Mouse (Mus musculus): ENCODE results near the gene Dab2ip.
A peak's percentile ranks its signal among the peaks of the same experiment; 100 is the strongest.

The Dab2ip gene

GRCm38 (mm10) chr2:35654795-35655194 lies 96.7 kb downstream of the Dab2ip start:
- DNase-seq (ENCODE audit: low spot score in 2 of 2) = no peak

- no peak for DNase-seq (ENCODE audit: low spot score in 2 of 2)
Measured at GRCm38 (mm10) chr2:35655996-35656395, 97.9 kb downstream of the Dab2ip start.

- no peak for DNase-seq (ENCODE audit: low spot score in 2 of 2)
Measured at GRCm38 (mm10) chr2:35658311-35658710, 100.2 kb downstream of the Dab2ip start.

GRCm38 (mm10) chr2:35659578-35660194 lies 101.6 kb downstream of the Dab2ip start:
- no peak for DNase-seq (ENCODE audit: low spot score in 2 of 2)

GRCm38 (mm10) chr2:35660953-35661374 lies 102.9 kb downstream of the Dab2ip start:
- peak; percentile 65 to 78 for DNase-seq (ENCODE audit: low spot score in 2 of 2)

- DNase-seq (ENCODE audit: low spot score in 2 of 2) = peak; percentile 48 to 70
Measured at GRCm38 (mm10) chr2:35661454-35662000, 103.5 kb downstream of the Dab2ip start.

- DNase-seq (ENCODE audit: low spot score in 2 of 2) = peak; percentile 52 to 71
Measured at GRCm38 (mm10) chr2:35662001-35662491, 104.0 kb downstream of the Dab2ip start.

- no peak for DNase-seq (ENCODE audit: low spot score in 2 of 2)
Measured at GRCm38 (mm10) chr2:35662738-35663550, 104.9 kb downstream of the Dab2ip start.

- DNase-seq (ENCODE audit: low spot score in 2 of 2) = no peak
Measured at GRCm38 (mm10) chr2:35667746-35668145, 109.7 kb downstream of the Dab2ip start.

GRCm38 (mm10) chr2:35669217-35669616 lies 111.2 kb downstream of the Dab2ip start:
- DNase-seq (ENCODE audit: low spot score in 2 of 2) = peak in 1 of 2 experiments; percentile 41

GRCm38 (mm10) chr2:35669748-35670147 lies 111.7 kb downstream of the Dab2ip start:
- no peak for DNase-seq (ENCODE audit: low spot score in 2 of 2)

GRCm38 (mm10) chr2:35670300-35670699 lies 112.2 kb downstream of the Dab2ip start:
- DNase-seq (ENCODE audit: low spot score in 2 of 2) = no peak

- peak in 1 of 2 experiments; percentile 30 for DNase-seq (ENCODE audit: low spot score in 2 of 2)
Measured at GRCm38 (mm10) chr2:35671980-35672910, 114.2 kb downstream of the Dab2ip start.

GRCm38 (mm10) chr2:35673181-35673580 lies 115.1 kb downstream of the Dab2ip start:
- no peak for DNase-seq (ENCODE audit: low spot score in 2 of 2)

- no peak for DNase-seq (ENCODE audit: low spot score in 2 of 2)
Measured at GRCm38 (mm10) chr2:35673986-35674385, 115.9 kb downstream of the Dab2ip start.

GRCm38 (mm10) chr2:35674431-35674830 lies 116.4 kb downstream of the Dab2ip start:
- DNase-seq (ENCODE audit: low spot score in 2 of 2) = no peak

GRCm38 (mm10) chr2:35676075-35676665 lies 118.1 kb downstream of the Dab2ip start:
- peak; percentile 45 to 58 for DNase-seq (ENCODE audit: low spot score in 2 of 2)

GRCm38 (mm10) chr2:35677855-35678254 lies 119.8 kb downstream of the Dab2ip start:
- DNase-seq (ENCODE audit: low spot score in 2 of 2) = no peak

GRCm38 (mm10) chr2:35678440-35678839 lies 120.4 kb downstream of the Dab2ip start:
- DNase-seq (ENCODE audit: low spot score in 2 of 2) = no peak

- peak; percentile 64 to 74 for DNase-seq (ENCODE audit: low spot score in 2 of 2)
Measured at GRCm38 (mm10) chr2:35679812-35680672, 122.0 kb downstream of the Dab2ip start.

All from urinary bladder, postnatal 36 days (tissue).